Mouse (Mus musculus): ENCODE results near the gene Ifna14. TPM values are rescaled to one million over a fixed set of nuclear protein-coding genes. Genes with fewer than 3 reads are reported as not detected.

Ifna14 gene
- total RNA-seq, 4 experiments from 2014 or later = not detected

Other genes with a start within 250 kb of the Ifna14 start
- gene Hacd4, start 132.9 kb downstream of the Ifna14 start, total RNA-seq (2022) = 1 to 10 TPM in 1 of 4 experiments, under 1 TPM in 3; 0.24 to 1.5 (median 0.87) TPM
- gene Ifnb1, start 49.0 kb downstream of the Ifna14 start, total RNA-seq (2022) = not detected
- not detected for gene Ifna15, start 13.6 kb downstream of the Ifna14 start, total RNA-seq (2022)
- not detected for gene Ifna9, start 20.6 kb upstream of the Ifna14 start, total RNA-seq (2022)
- not detected for gene Ifna12, start 31.6 kb upstream of the Ifna14 start, total RNA-seq (2022)
- not detected for gene C87499, start 62.6 kb upstream of the Ifna14 start, total RNA-seq (2022)
- not detected for gene Ifna13, start 72.7 kb upstream of the Ifna14 start, total RNA-seq (2022)
- not detected for gene Ifna16, start 105.1 kb upstream of the Ifna14 start, total RNA-seq (2022)
- gene Ifna2, start 112.1 kb upstream of the Ifna14 start, total RNA-seq (2022) = not detected
- not detected for gene Ifnab, start 119.6 kb upstream of the Ifna14 start, total RNA-seq (2022)
- gene Gm26566, start 150.0 kb upstream of the Ifna14 start, total RNA-seq (2022) = under 1 TPM in 3 of 4 experiments, not detected in 1; 0.24 to 0.51 (median 0.38) TPM
- gene Klhl9, start 150.7 kb upstream of the Ifna14 start, total RNA-seq (2022) = 10 to 100 TPM; 54.5 to 64.5 (median 57.9) TPM
- gene Gm13271, start 183.1 kb upstream of the Ifna14 start, total RNA-seq (2022) = not detected
- gene Gm13283, start 188.3 kb upstream of the Ifna14 start, total RNA-seq (2022) = not detected
- gene Gm13290, start 202.0 kb upstream of the Ifna14 start, total RNA-seq (2022) = not detected
- gene Gm13289, start 205.1 kb upstream of the Ifna14 start, total RNA-seq (2022) = not detected
- not detected for gene Gm13272, start 208.1 kb upstream of the Ifna14 start, total RNA-seq (2022)
- not detected for gene Ifnz, start 210.3 kb upstream of the Ifna14 start, total RNA-seq (2022)
- not detected for gene Gm13276, start 213.9 kb upstream of the Ifna14 start, total RNA-seq (2022)
- gene Gm13277, start 216.8 kb upstream of the Ifna14 start, total RNA-seq (2022) = not detected
- gene Gm13278, start 219.8 kb upstream of the Ifna14 start, total RNA-seq (2022) = not detected
- gene Gm13275, start 222.7 kb upstream of the Ifna14 start, total RNA-seq (2022) = not detected
- gene Gm13279, start 225.6 kb upstream of the Ifna14 start, total RNA-seq (2022) = not detected
- not detected for gene Gm13285, start 227.9 kb upstream of the Ifna14 start, total RNA-seq (2022)
- not detected for gene Gm13287, start 231.5 kb upstream of the Ifna14 start, total RNA-seq (2022)
- not detected for gene Gm13288, start 233.7 kb upstream of the Ifna14 start, total RNA-seq (2022)
- gene Ifna7, start 244.4 kb upstream of the Ifna14 start, total RNA-seq (2022) = not detected
- not detected for gene Ifna11, start 248.2 kb upstream of the Ifna14 start, total RNA-seq (2022)